Mouse (Mus musculus): ENCODE data around the gene Vcp. TPM values are rescaled to one million over a fixed set of nuclear protein-coding genes. Genes with fewer than 3 reads are reported as not detected.
A peak's percentile ranks its signal among the peaks of the same experiment; 100 is the strongest.

Gene Vcp
- total and polyA plus RNA-seq, 3 experiments, result 127 to 254 (median 238) TPM

GRCm38 (mm10) chr4:42961592-42961991 lies 38.7 kb downstream of the Vcp start:
- H3K4me3 ChIP-seq, result no peak overlapping the region
- H3K9ac ChIP-seq (ENCODE audit: low read depth, low read length), result no peak overlapping the region
- peak; percentile 52 to 73 for DNase-seq
- H3K4me1 ChIP-seq (ENCODE audit: control insufficient read depth, insufficient read depth, low read length), result peaks cover 7% of the 10 kb centered on the region
- 22% methylated on average over 4 of the region's 4 CpGs for WGBS
- intact Hi-C loops (cut with DNase I), result no loop called here
- no peaks in the 10 kb centered on the region for H3K79me2 ChIP-seq (replicated peaks; ENCODE audit: control insufficient read depth, insufficient read depth, low read length)
- TF ChIP-seq POLR2A (IDR thresholded peaks at IDR 0.05; ENCODE audit: insufficient read depth, low read depth, low read length) (no peak), EP300 (IDR thresholded peaks at IDR 0.05; ENCODE audit: insufficient read depth, low read depth, low read length) (no peak), CTCF (IDR thresholded peaks at IDR 0.05) (peak; percentile 84)
- no peaks in the 10 kb centered on the region for H3K36me3 ChIP-seq (ENCODE audit: control insufficient read depth, insufficient read depth, low read length)
- no peaks in the 10 kb centered on the region for H3K27me3 ChIP-seq (ENCODE audit: control insufficient read depth, insufficient read depth, low read length)
- no peak overlapping the region for H3K27ac ChIP-seq

- no peak overlapping the region for H3K9ac ChIP-seq (ENCODE audit: low read depth, low read length)
- peaks cover 4% of the 10 kb centered on the region for H3K4me1 ChIP-seq (ENCODE audit: control insufficient read depth, insufficient read depth, low read length)
- intact Hi-C loops (cut with DNase I), result no loop called here
- no peaks in the 10 kb centered on the region for H3K27me3 ChIP-seq (ENCODE audit: control insufficient read depth, insufficient read depth, low read length)
- WGBS, result 43% methylated on average over 4 of the region's 4 CpGs
- no peak; the same call in none of the 2 replicates for TF ChIP-seq POLR2A (IDR thresholded peaks at IDR 0.05; ENCODE audit: insufficient read depth, low read depth, low read length)
- no peak for TF ChIP-seq EP300 (IDR thresholded peaks at IDR 0.05; ENCODE audit: insufficient read depth, low read depth, low read length)
- TF ChIP-seq CTCF (IDR thresholded peaks at IDR 0.05), result no peak
- no peak overlapping the region for H3K4me3 ChIP-seq
- H3K27ac ChIP-seq, result peak overlapping the region; percentile 58
- H3K36me3 ChIP-seq (ENCODE audit: control insufficient read depth, insufficient read depth, low read length), result no peaks in the 10 kb centered on the region
- H3K79me2 ChIP-seq (replicated peaks; ENCODE audit: control insufficient read depth, insufficient read depth, low read length), result no peaks in the 10 kb centered on the region
- DNase-seq, result no peak
Measured at GRCm38 (mm10) chr4:42959382-42959781, 40.9 kb downstream of the Vcp start.

- no peaks in the 10 kb centered on the region for H3K27me3 ChIP-seq (ENCODE audit: control insufficient read depth, insufficient read depth, low read length)
- no peaks in the 10 kb centered on the region for H3K79me2 ChIP-seq (replicated peaks; ENCODE audit: control insufficient read depth, insufficient read depth, low read length)
- H3K36me3 ChIP-seq (ENCODE audit: control insufficient read depth, insufficient read depth, low read length), result no peaks in the 10 kb centered on the region
- peak in 1 of 2 experiments; percentile 35 for DNase-seq
- WGBS, result 36% methylated on average over 8 of the region's 8 CpGs
- intact Hi-C loops (cut with DNase I), result no loop called here
- H3K9ac ChIP-seq (ENCODE audit: low read depth, low read length), result no peak overlapping the region
- no peak overlapping the region for H3K4me3 ChIP-seq
- TF ChIP-seq CTCF (IDR thresholded peaks at IDR 0.05) (no peak), EP300 (IDR thresholded peaks at IDR 0.05; ENCODE audit: insufficient read depth, low read depth, low read length) (peak; percentile 50; the same call in 1 of the 2 replicates), POLR2A (IDR thresholded peaks at IDR 0.05; ENCODE audit: insufficient read depth, low read depth, low read length) (peak; percentile 55; the same call in 1 of the 2 replicates)
- H3K27ac ChIP-seq, result peak overlapping the region; percentile 66
- peaks cover 4% of the 10 kb centered on the region for H3K4me1 ChIP-seq (ENCODE audit: control insufficient read depth, insufficient read depth, low read length)
Measured at GRCm38 (mm10) chr4:42958942-42959341, 41.4 kb downstream of the Vcp start.

GRCm38 (mm10) chr4:42957979-42958378 lies 42.3 kb downstream of the Vcp start:
- Histone ChIP-seq H3K36me3 (ENCODE audit: control insufficient read depth, insufficient read depth, low read length) (no peaks in the 10 kb centered on the region), H3K9ac (ENCODE audit: low read depth, low read length) (peak overlapping the region; percentile 3; the same call in 1 of the 2 replicates), H3K4me3 (no peak overlapping the region), H3K27ac (no peak overlapping the region; the same call in 1 of the 2 replicates), H3K27me3 (ENCODE audit: control insufficient read depth, insufficient read depth, low read length) (no peaks in the 10 kb centered on the region), H3K4me1 (ENCODE audit: control insufficient read depth, insufficient read depth, low read length) (peaks cover 4% of the 10 kb centered on the region), H3K79me2 (replicated peaks; ENCODE audit: control insufficient read depth, insufficient read depth, low read length) (no peaks in the 10 kb centered on the region)
- 63% methylated on average over 8 of the region's 8 CpGs for WGBS
- DNase-seq, result no peak
- TF ChIP-seq EP300 (IDR thresholded peaks at IDR 0.05; ENCODE audit: insufficient read depth, low read depth, low read length), result no peak
- TF ChIP-seq POLR2A (IDR thresholded peaks at IDR 0.05; ENCODE audit: insufficient read depth, low read depth, low read length), result no peak
- TF ChIP-seq CTCF (IDR thresholded peaks at IDR 0.05), result no peak
- intact Hi-C loops (cut with DNase I), result no loop called here

- H3K4me1 ChIP-seq (ENCODE audit: control insufficient read depth, insufficient read depth, low read length), result peaks cover 5% of the 10 kb centered on the region
- intact Hi-C loops (cut with DNase I), result no loop called here
- H3K36me3 ChIP-seq (ENCODE audit: control insufficient read depth, insufficient read depth, low read length), result no peaks in the 10 kb centered on the region
- H3K27ac ChIP-seq, result no peak overlapping the region; the same call in 1 of the 2 replicates
- TF ChIP-seq CTCF (IDR thresholded peaks at IDR 0.05) (no peak), EP300 (IDR thresholded peaks at IDR 0.05; ENCODE audit: insufficient read depth, low read depth, low read length) (no peak), POLR2A (IDR thresholded peaks at IDR 0.05; ENCODE audit: insufficient read depth, low read depth, low read length) (no peak)
- no peaks in the 10 kb centered on the region for H3K27me3 ChIP-seq (ENCODE audit: control insufficient read depth, insufficient read depth, low read length)
- 79% methylated on average over 11 of the region's 11 CpGs for WGBS
- H3K9ac ChIP-seq (ENCODE audit: low read depth, low read length), result no peak overlapping the region
- no peaks in the 10 kb centered on the region for H3K79me2 ChIP-seq (replicated peaks; ENCODE audit: control insufficient read depth, insufficient read depth, low read length)
- no peak overlapping the region for H3K4me3 ChIP-seq
- no peak for DNase-seq
Measured at GRCm38 (mm10) chr4:42957306-42957705, 43.0 kb downstream of the Vcp start.

- H3K27ac ChIP-seq, result no peak overlapping the region
- H3K4me1 ChIP-seq (ENCODE audit: control insufficient read depth, insufficient read depth, low read length), result peaks cover 6% of the 10 kb centered on the region
- DNase-seq, result no peak
- H3K9ac ChIP-seq (ENCODE audit: low read depth, low read length), result no peak overlapping the region
- intact Hi-C loops (cut with DNase I), result no loop called here
- H3K79me2 ChIP-seq (replicated peaks; ENCODE audit: control insufficient read depth, insufficient read depth, low read length), result no peaks in the 10 kb centered on the region
- H3K27me3 ChIP-seq (ENCODE audit: control insufficient read depth, insufficient read depth, low read length), result no peaks in the 10 kb centered on the region
- TF ChIP-seq EP300 (IDR thresholded peaks at IDR 0.05; ENCODE audit: insufficient read depth, low read depth, low read length), result no peak
- TF ChIP-seq CTCF (IDR thresholded peaks at IDR 0.05), result no peak
- TF ChIP-seq POLR2A (IDR thresholded peaks at IDR 0.05; ENCODE audit: insufficient read depth, low read depth, low read length), result no peak
- H3K4me3 ChIP-seq, result no peak overlapping the region
- no peaks in the 10 kb centered on the region for H3K36me3 ChIP-seq (ENCODE audit: control insufficient read depth, insufficient read depth, low read length)
- WGBS, result 93% methylated on average over 17 of the region's 17 CpGs
Measured at GRCm38 (mm10) chr4:42956581-42956980, 43.7 kb downstream of the Vcp start.

Data from heart, adult 2 months (tissue).